Mouse (Mus musculus) gastrocnemius, postnatal 10 days (tissue): ENCODE results near the gene Ror1. TPM values are rescaled to one million over a fixed set of nuclear protein-coding genes. Genes with fewer than 3 reads are reported as not detected.

Source experiments
- DNase-seq: peaks from one replicate; pipeline ENCODE4 v3.0.0; 2021; ENCODE audit warnings: mixed read lengths
- total RNA-seq, 2 experiments: library from RNA; stranded (reverse); gene quantifications; 2 replicates each; pipeline ENCODE4 v1.2.3; 2021

Gene Ror1
- total RNA-seq, 2 experiments from 2014 or later, result 5.4 to 6.3 TPM

- DNase-seq, result no peak
Observed at GRCm38 (mm10) chr4:100160156-100160555, 64.6 kb downstream of the Ror1 start.

- no peak for DNase-seq
Observed at GRCm38 (mm10) chr4:100165790-100166189, 70.2 kb downstream of the Ror1 start.

GRCm38 (mm10) chr4:100166871-100167270, 71.3 kb downstream of the Ror1 start:
- DNase-seq, result no peak

GRCm38 (mm10) chr4:100169683-100170082, 74.1 kb downstream of the Ror1 start:
- DNase-seq, result no peak

GRCm38 (mm10) chr4:100170161-100170650, 74.6 kb downstream of the Ror1 start:
- DNase-seq, result peak; percentile 22

GRCm38 (mm10) chr4:100170743-100171142, 75.2 kb downstream of the Ror1 start:
- no peak for DNase-seq

GRCm38 (mm10) chr4:100171483-100171898, 75.9 kb downstream of the Ror1 start:
- DNase-seq, result no peak

GRCm38 (mm10) chr4:100175594-100175993, 80.0 kb downstream of the Ror1 start:
- DNase-seq, result no peak

- no peak for DNase-seq
Observed at GRCm38 (mm10) chr4:100178316-100178715, 82.7 kb downstream of the Ror1 start.

GRCm38 (mm10) chr4:100181676-100182075, 86.1 kb downstream of the Ror1 start:
- DNase-seq, result peak; percentile 63

- no peak for DNase-seq
Observed at GRCm38 (mm10) chr4:100186781-100187180, 91.2 kb downstream of the Ror1 start.

- no peak for DNase-seq
Observed at GRCm38 (mm10) chr4:100187563-100188200, 92.1 kb downstream of the Ror1 start.

GRCm38 (mm10) chr4:100188201-100188699, 92.7 kb downstream of the Ror1 start:
- DNase-seq, result no peak

- no peak for DNase-seq
Observed at GRCm38 (mm10) chr4:100191483-100191882, 95.9 kb downstream of the Ror1 start.

- DNase-seq, result no peak
Observed at GRCm38 (mm10) chr4:100194136-100194535, 98.5 kb downstream of the Ror1 start.

GRCm38 (mm10) chr4:100196255-100196793, 100.7 kb downstream of the Ror1 start:
- DNase-seq, result no peak

- no peak for DNase-seq
Observed at GRCm38 (mm10) chr4:100198275-100198674, 102.7 kb downstream of the Ror1 start.

- DNase-seq, result no peak
Observed at GRCm38 (mm10) chr4:100201322-100201721, 105.7 kb downstream of the Ror1 start.

GRCm38 (mm10) chr4:100203066-100203465, 107.5 kb downstream of the Ror1 start:
- DNase-seq, result no peak

- DNase-seq, result no peak
Observed at GRCm38 (mm10) chr4:100203688-100204087, 108.1 kb downstream of the Ror1 start.

GRCm38 (mm10) chr4:100204381-100204780, 108.8 kb downstream of the Ror1 start:
- no peak for DNase-seq

GRCm38 (mm10) chr4:100208081-100208480, 112.5 kb downstream of the Ror1 start:
- no peak for DNase-seq

GRCm38 (mm10) chr4:100209106-100209505, 113.5 kb downstream of the Ror1 start:
- DNase-seq, result no peak

GRCm38 (mm10) chr4:100211331-100211730, 115.7 kb downstream of the Ror1 start:
- DNase-seq, result no peak
